Mouse (Mus musculus) olfactory bulb, adult 2 months (tissue): Measurements from ENCODE around the gene Il20rb. TPM values are rescaled to one million over a fixed set of nuclear protein-coding genes. Genes with fewer than 3 reads are reported as not detected.

ENCODE experiments used
- H3K27ac ChIP-seq: fragments of 200-500 bp; 2 replicates; pipeline ENCODE4 v1.5.1; 2012; ENCODE audit warnings: low read depth, low read length; ENCODE audit not compliant: insufficient read depth
- H3K4me1 ChIP-seq: fragments of 200-500 bp; 2 replicates; pipeline ENCODE4 v1.6.1; 2012; ENCODE audit warnings: low read length; ENCODE audit not compliant: control insufficient read depth, insufficient read depth
- H3K4me3 ChIP-seq: fragments of 200-500 bp; 2 replicates; pipeline ENCODE4 v1.5.1; 2012; ENCODE audit warnings: mild to moderate bottlenecking, low read depth, low read length, moderate library complexity; ENCODE audit not compliant: insufficient read depth
- CTCF ChIP-seq: fragments of 200-500 bp; IDR thresholded peaks from 2 replicates; pipeline ENCODE4 v1.5.1; 2012; ENCODE audit warnings: low read depth, mild to moderate bottlenecking, low read length, moderate library complexity; ENCODE audit not compliant: insufficient read depth
- POLR2A ChIP-seq: fragments of 200-500 bp; IDR thresholded peaks from 2 replicates; pipeline ENCODE4 v1.6.1; 2012; ENCODE audit warnings: mild to moderate bottlenecking, low read depth, low read length, moderate library complexity; ENCODE audit not compliant: insufficient read depth
- WGBS: fragments of 180-500 bp; shearing (Covaris S2); methylation state at CpG from one replicate; pipeline ENCODE4 v1.1.7; 2018; 5-methylcytosine and 5-hydroxymethylcytosine counted together
- polyA plus RNA-seq: library from polyadenylated mRNA; stranded (reverse); fragments of >200 nt; gene quantifications from 2 replicates; pipeline ENCODE4 v1.2.4, GENCODE M21; 2012; ENCODE audit warnings: low replicate concordance; ENCODE audit not compliant: missing spikeins, insufficient read depth, insufficient read length

The Il20rb gene
- polyA plus RNA-seq, 1 experiment, result not detected

DNA sequence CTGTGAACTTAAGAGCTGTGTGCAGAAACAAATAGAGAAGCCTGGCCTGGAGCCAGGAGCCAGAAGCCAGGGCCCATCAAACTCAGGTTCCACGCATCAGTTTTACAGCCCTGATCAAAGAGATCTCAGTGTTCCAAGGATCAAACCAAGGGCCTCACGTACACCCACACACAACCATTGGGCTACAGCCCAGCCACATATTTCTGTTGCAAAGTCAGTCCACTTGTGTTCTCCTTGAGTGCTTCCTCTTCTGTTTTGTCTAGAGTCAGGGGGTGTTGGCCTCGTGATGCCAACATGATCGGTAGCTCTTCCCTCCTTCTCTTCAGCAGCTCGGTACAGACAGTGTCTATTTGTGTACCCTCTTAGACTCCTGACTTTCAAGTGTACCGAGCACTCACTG, 34.2 kb downstream of the Il20rb start:
- no peak overlapping the region for H3K27ac ChIP-seq
- TF ChIP-seq POLR2A (no peak), CTCF (no peak)
- WGBS, result 53% methylated on average over 6 of the region's 6 CpGs

GRCm38 (mm10) chr9:100446059-100446686, 40.4 kb downstream of the Il20rb start:
- Histone ChIP-seq H3K4me3 (peak overlapping the region; percentile 51), H3K27ac (no peak overlapping the region), H3K4me1 (peaks cover 5% of the 10 kb centered on the region)
- TF ChIP-seq POLR2A, result no peak
- peak; percentile 81 for TF ChIP-seq CTCF
- 1% methylated on average over 32 of the region's 32 CpGs for WGBS

More for the DNA sequence above, 34.2 kb downstream of the Il20rb start:
- peaks cover 2% of the 10 kb centered on the region; the same call in 1 of the 2 replicates for H3K4me1 ChIP-seq
- H3K4me3 ChIP-seq, result no peak overlapping the region

DNA sequence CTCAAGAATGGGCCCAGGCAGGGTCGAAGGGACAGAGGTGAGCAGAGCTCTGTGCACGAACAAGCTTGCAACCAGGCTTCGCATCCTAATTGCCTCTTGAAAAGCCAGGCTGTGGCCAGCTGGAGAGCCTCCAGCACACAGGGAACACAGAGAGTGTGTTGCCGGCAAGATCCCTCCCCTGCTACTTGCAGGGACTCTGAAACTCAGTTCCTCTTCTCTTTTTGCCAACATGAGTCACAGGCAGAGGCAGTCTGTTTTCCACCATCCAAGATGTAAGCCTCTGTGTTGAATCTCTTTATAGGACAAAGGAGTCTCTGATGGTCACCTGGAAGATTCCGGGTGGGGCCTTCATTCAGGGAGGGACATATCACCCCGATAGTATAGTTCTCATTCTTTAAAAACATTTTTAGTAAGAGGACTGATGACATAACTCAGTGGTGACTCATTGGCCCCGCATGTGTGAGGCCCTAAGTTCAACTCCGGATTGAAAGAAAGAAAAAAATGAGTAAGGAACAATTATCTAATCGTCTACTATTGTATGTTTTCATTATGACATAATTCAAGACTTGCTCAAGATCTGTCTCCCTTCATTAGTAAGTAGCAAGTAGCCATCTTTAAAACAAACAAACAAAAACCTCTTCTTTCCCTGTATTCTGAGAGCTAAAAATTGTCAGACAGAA, 46.3 kb downstream of the Il20rb start:
- WGBS, result 42% methylated on average over 9 of the region's 9 CpGs
- TF ChIP-seq CTCF, result no peak
- TF ChIP-seq POLR2A, result no peak
- Histone ChIP-seq H3K4me3 (no peak overlapping the region; the same call in 1 of the 2 replicates), H3K27ac (no peak overlapping the region), H3K4me1 (no peaks in the 10 kb centered on the region)

DNA sequence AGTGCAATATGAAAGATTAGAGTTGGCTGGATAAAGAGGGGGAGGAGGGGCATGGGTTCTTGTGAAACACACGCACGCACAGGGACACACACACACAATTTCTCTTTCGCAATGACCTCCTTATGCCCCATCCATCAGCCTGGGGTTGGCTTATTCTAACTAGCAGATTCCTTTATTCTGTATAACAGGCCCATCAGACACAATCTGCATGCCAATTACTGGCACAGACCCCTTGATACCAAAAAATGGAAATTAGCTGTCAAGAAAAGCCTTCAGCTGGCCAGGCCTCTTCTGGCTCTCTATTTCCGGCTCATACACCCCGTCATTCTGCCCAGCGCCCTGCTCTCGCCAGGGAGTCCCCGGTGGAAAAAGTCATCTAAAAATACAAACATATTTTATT, 47.1 kb downstream of the Il20rb start:
- TF ChIP-seq CTCF, result no peak
- TF ChIP-seq POLR2A, result no peak
- no peaks in the 10 kb centered on the region for H3K4me1 ChIP-seq
- no peak overlapping the region for H3K4me3 ChIP-seq
- WGBS, result 65% methylated on average over 8 of the region's 8 CpGs
- no peak overlapping the region for H3K27ac ChIP-seq

DNA sequence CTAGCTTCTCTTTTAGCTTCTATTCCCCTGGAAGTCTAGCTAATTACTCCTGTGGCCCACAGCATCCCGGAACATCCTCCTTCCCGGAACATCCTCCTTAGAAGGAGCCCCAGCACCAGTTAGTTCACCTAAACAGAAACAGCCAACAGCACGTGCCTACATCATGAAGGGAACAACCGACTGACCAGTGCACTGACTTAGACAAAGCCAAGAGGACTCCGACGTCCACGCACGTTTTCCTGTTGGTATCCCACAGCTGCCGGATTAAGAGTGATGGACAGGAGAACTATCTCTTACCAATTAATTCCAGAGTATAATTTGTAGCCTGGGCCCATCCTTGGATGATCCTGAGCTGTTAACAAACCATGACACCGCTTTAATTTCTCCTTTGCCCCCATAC, 47.6 kb downstream of the Il20rb start:
- no peak for TF ChIP-seq CTCF
- no peak for TF ChIP-seq POLR2A
- Histone ChIP-seq H3K4me3 (no peak overlapping the region), H3K27ac (no peak overlapping the region), H3K4me1 (no peaks in the 10 kb centered on the region)
- 81% methylated on average over 10 of the region's 10 CpGs for WGBS

DNA sequence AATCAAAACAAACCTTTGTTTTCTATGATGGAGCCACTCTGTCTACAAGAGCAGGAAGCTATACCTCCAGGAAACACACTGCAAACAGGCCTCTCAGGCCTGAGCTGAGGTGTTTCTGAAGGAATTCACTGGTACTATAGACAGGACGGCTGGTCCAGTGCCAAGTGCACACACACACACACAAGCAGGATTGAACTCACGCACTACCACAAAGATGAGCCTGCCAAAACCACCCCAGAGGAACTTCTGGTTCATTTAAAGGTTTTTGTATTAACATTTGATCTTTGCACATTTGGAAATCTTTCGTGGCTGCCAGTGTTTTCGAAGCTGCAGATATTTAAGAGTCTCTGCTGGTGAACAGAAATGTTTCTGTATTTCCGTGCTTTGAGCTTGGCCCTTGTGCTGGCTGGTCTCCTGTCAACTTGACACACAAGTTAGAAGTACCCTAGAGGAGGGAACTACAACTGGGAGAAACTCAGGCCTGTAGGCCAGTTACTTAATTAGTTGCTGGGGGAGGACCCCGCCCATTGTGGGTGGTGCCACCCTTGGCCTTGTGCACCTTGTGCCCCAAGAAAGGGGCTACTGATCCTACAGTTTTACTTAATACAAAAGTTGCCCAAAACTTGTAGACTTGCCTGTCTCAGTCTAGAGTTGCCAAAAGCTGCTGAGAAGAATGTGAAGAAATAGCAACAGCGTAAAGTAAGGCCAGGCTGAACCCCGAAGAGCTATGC, 49.6 kb downstream of the Il20rb start:
- no peak for TF ChIP-seq POLR2A
- TF ChIP-seq CTCF, result no peak
- Histone ChIP-seq H3K27ac (no peak overlapping the region), H3K4me3 (no peak overlapping the region), H3K4me1 (no peaks in the 10 kb centered on the region)
- WGBS, result 78% methylated on average over 8 of the region's 8 CpGs

- Histone ChIP-seq H3K4me1 (no peaks in the 10 kb centered on the region), H3K4me3 (no peak overlapping the region), H3K27ac (no peak overlapping the region)
- no peak for TF ChIP-seq POLR2A
- no peak for TF ChIP-seq CTCF
- 56% methylated on average over 2 of the region's 2 CpGs for WGBS
Measured at GRCm38 (mm10) chr9:100431355-100431754, 55.2 kb downstream of the Il20rb start.

GRCm38 (mm10) chr9:100430911-100431310, 55.7 kb downstream of the Il20rb start:
- Histone ChIP-seq H3K27ac (no peak overlapping the region), H3K4me1 (no peaks in the 10 kb centered on the region), H3K4me3 (no peak overlapping the region)
- 80% methylated on average over 2 of the region's 2 CpGs for WGBS
- no peak for TF ChIP-seq CTCF
- no peak for TF ChIP-seq POLR2A

DNA sequence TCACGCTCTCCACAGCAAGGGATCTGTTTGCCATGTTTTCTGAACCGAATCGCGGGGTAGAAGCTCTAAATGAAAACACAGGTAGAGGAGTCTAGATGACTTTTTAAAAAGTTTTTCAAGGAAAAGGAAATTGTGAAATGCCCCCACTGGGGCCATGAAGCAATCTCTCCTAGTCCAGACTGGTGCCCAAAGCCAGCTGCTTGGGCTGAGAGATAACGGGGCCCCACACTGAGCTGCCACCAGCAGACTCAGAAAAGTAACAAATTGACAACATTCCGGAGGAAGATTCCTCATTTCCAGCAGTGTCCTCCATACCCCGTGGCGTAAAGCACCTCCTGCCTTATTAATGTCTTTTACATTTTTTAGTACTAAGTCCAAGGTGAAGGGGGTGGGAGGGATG, 66.9 kb downstream of the Il20rb start:
- H3K4me1 ChIP-seq, result no peaks in the 10 kb centered on the region
- WGBS, result 87% methylated on average over 8 of the region's 8 CpGs
- TF ChIP-seq CTCF, result no peak
- TF ChIP-seq POLR2A, result no peak
- H3K27ac ChIP-seq, result no peak overlapping the region
- H3K4me3 ChIP-seq, result no peak overlapping the region
